Mouse (Mus musculus) E14TG2a.4 (cell line): ENCODE data around the gene Cdh23.

Source experiments
- CTCF ChIP-seq: conservative IDR thresholded peaks from 2 replicates; pipeline ENCODE4 v1.5.1; 2014; ENCODE audit warnings: low read length
- POU5F1 ChIP-seq: IDR thresholded peaks from 2 replicates; pipeline ENCODE4 v1.6.1; 2014; ENCODE audit warnings: low read length, borderline replicate concordance

- TF ChIP-seq CTCF: no peak
- no peak for TF ChIP-seq POU5F1
Observed at GRCm38 (mm10) chr10:60281571-60282050, 414.7 kb downstream of the Cdh23 start.
